Mouse (Mus musculus) lung, postnatal 14 days (tissue): ENCODE measurements around the gene Fthl17a.

Experiments used
- DNase-seq: peaks from one replicate; pipeline ENCODE4 v3.0.0; 2021

Gene Fthl17a

DNA sequence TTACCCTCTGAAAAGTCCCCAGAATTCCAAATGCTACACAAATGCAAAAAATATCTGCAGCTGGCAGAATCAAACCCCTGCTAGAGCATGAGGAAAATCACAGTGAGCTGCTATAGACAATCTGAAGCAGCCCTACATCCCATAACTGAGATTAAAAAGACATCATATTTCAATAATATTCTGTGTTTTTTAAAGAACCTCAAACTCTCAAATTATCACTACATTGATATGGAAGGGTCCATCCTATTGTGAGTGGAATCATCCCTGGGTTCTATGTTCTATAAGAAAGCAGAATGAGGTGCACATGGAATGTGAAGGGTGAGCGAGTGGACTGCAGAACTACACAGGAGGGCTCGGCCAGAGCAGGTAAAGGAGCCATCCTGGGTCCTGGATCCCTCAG is at the start of gene Fthl17a:
TSS of gene Fthl17a (plus strand) at position 301 of the 400 bp plus-strand sequence.
- DNase-seq, result no peak

- DNase-seq, result no peak
Observed at GRCm38 (mm10) chrX:85207001-85207400, 42.5 kb upstream of the Fthl17a start.

DNA sequence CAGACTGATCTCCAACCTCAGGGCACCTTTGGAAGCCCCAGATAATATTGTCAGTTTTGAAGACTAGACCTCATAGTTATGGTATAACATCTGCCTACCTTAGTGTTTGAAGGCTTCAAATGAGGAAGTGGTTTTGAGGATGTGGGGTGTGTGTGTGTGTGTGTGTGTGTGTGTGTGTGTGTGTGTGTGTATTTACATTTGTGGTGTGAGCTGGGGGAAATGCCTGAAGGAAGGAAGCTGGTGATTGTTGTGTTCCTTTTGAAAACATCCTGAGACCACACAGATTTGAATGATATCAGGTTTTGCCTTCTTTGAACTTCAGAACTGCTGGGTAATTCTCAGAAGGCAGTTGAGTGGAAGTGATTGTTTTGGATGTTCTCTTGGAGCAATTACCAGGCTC is 22.6 kb upstream of the Fthl17a start:
- no peak for DNase-seq

- DNase-seq, result no peak
Observed at GRCm38 (mm10) chrX:85271821-85272220, 22.3 kb downstream of the Fthl17a start.

- no peak for DNase-seq
Observed at GRCm38 (mm10) chrX:85272296-85272695, 22.8 kb downstream of the Fthl17a start.

GRCm38 (mm10) chrX:85289846-85290245 is 40.4 kb downstream of the Fthl17a start:
- no peak for DNase-seq

- no peak for DNase-seq
Observed at GRCm38 (mm10) chrX:85292781-85293180, 43.3 kb downstream of the Fthl17a start.

- no peak for DNase-seq
Observed at GRCm38 (mm10) chrX:85294001-85294400, 44.5 kb downstream of the Fthl17a start.

- DNase-seq, result no peak
Observed at GRCm38 (mm10) chrX:85304674-85305073, 55.2 kb downstream of the Fthl17a start.

- no peak for DNase-seq
Observed at GRCm38 (mm10) chrX:85318576-85318975, 69.1 kb downstream of the Fthl17a start.

DNA sequence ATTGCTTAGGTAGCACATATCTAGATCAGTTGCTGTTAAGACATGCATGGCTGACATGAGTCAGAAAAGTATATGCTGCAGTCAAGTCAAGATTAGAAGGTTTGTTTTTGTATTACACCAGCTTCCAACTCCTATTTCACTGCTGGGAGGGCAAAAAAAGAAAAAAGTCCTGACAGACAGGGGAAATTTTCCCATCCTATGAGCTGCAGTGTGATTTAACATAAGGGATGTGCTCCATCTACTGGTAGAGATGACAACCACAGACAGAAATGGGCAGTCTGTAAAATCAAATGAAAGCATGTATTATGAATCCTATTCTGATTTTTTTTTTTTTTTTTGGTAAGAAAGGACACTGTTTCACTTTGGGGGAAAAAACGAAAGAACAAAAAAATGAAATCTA is 69.7 kb downstream of the Fthl17a start:
- DNase-seq, result no peak
